Mouse (Mus musculus) brain, embryonic 14.5 days (tissue): ENCODE data around the gene Hif1an. TPM values are rescaled to one million over a fixed set of nuclear protein-coding genes. Genes with fewer than 3 reads are reported as not detected.

Experiments
- DNase-seq: peaks from one replicate; pipeline ENCODE4 v3.0.0-alpha.2; 2011; ENCODE audit warnings: low read depth
- CTCF ChIP-seq: fragments of 200-500 bp; IDR thresholded peaks from 2 replicates; pipeline ENCODE4 v1.5.1; 2012; ENCODE audit warnings: inconsistent platforms, mild to moderate bottlenecking, moderate library complexity, borderline replicate concordance; ENCODE audit not compliant: insufficient read depth, insufficient read length; ENCODE audit errors: extremely low read depth
- POLR2A ChIP-seq: fragments of 200-500 bp; IDR thresholded peaks from 2 replicates; pipeline ENCODE4 v1.6.1; 2012; ENCODE audit warnings: mild to moderate bottlenecking, inconsistent platforms, borderline replicate concordance; ENCODE audit not compliant: poor library complexity, insufficient read depth, insufficient read length, severe bottlenecking; ENCODE audit errors: extremely low read depth
- polyA plus RNA-seq: library from polyadenylated mRNA; depleted of rRNA; stranded (reverse); fragments of >200 nt; gene quantifications from 2 replicates; pipeline ENCODE4 v1.2.3, GENCODE M21; 2012; rRNA removed

The Hif1an gene
- polyA plus RNA-seq, 1 experiment: 29.5 TPM

GRCm38 (mm10) chr19:44578038-44578437 lies 15.4 kb downstream of the Hif1an start:
- TF ChIP-seq POLR2A: no peak
- no peak for DNase-seq

DNA sequence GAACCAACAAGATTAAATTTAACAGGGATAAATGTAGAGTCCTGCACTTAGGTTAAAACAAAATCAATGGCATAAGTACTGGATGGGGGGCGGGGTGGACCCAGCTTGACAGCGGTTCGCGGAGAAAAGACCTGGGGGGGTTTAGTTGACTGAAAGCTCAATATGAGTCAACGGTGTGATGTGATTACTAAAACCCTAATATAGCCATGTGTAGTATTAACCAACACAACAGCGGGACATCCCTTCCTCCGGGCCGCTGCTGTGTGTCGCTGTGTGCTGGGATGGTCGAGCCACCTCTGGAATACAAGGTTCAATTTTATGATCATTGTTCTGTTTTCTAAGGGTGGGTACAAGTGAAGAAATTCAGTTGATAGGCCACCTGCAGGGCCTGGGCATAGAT lies 19.5 kb downstream of the Hif1an start:
- TF ChIP-seq POLR2A: no peak
- TF ChIP-seq CTCF: no peak
- no peak for DNase-seq

- TF ChIP-seq CTCF: peak; percentile 100
- no peak for TF ChIP-seq POLR2A
- DNase-seq: peak; percentile 90
Observed at GRCm38 (mm10) chr19:44582638-44583309, 20.1 kb downstream of the Hif1an start.

DNA sequence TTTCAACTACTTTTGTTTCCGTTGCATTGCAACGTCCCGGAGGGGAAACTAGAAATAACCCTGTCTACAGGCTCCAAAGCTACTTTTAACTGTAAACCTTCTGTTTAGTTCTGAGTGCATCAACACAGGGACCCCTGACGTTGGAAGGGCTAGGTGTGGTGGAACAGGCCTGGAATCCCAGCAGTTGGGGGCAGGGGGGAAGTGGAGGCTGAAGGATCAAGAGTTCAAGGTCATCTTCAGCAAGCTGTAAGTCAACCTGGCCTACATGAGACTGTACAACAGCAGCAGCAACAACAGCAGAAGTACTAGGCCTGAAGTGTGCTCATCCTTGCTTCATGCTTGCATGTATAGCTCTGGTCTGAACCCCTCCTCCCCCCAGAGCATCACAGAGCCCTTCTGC lies 25.4 kb downstream of the Hif1an start:
- TF ChIP-seq CTCF (no peak), POLR2A (no peak)
- DNase-seq: no peak

DNA sequence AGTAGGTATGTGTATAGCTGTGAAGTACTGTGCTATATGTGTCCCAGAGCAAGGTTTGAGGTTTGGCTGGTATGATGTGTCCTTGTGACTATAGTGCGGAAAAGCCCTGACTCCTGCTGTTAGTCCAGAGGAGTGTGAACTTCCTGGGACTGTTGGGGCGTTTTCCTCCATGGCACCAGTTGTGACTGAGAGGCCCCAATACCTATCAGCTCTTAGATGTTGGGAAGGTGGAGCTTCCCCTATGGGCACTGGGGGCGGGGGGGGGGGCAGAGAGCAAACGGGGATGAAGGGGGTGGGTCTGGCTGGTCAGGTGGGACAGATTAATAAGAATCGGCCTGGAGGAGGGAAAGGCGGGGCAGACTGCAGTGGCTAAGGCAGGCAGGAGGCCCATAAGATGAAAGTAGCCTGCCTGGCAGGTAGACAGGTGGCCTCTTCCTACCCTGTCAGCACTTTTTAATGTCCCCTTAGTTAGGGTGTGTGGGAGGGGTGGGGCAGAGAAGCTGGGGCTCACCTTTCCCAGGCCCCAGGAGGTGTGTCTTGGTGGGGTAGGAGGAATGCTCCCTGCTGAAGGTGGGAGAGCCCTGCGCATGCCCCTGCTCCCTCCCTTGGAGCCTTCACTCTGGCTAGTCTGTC lies 27.1 kb downstream of the Hif1an start:
- no peak for TF ChIP-seq CTCF
- no peak for TF ChIP-seq POLR2A

DNA sequence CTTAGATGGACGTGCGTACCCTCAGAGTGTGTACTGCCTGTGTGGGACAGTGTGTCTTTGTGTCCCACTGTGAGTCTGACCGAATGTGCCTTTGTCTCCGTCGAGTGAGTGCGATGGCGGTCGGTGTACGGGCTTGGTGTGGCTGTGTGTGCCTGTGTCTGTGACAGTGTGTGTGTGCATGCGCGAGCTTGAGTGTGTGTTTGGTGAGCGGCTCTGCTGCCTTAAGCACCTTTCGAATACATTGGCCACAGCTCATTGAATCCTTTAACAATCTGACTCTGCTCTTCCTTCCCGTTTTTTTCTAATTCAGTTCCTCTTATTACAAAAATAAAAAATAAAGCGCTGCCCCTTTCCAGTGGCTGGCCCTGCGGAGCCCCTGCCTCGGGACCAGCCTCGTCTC lies 28.3 kb downstream of the Hif1an start:
- TF ChIP-seq CTCF: no peak
- DNase-seq: peak; percentile 12

More for the DNA sequence above, 27.1 kb downstream of the Hif1an start:
- DNase-seq: no peak

- TF ChIP-seq POLR2A: no peak
- TF ChIP-seq CTCF: no peak
- DNase-seq: peak; percentile 54
Observed at GRCm38 (mm10) chr19:44591638-44592037, 29.0 kb downstream of the Hif1an start.

- no peak for TF ChIP-seq POLR2A
- TF ChIP-seq CTCF: no peak
- DNase-seq: no peak
Observed at GRCm38 (mm10) chr19:44594180-44594579, 31.5 kb downstream of the Hif1an start.

DNA sequence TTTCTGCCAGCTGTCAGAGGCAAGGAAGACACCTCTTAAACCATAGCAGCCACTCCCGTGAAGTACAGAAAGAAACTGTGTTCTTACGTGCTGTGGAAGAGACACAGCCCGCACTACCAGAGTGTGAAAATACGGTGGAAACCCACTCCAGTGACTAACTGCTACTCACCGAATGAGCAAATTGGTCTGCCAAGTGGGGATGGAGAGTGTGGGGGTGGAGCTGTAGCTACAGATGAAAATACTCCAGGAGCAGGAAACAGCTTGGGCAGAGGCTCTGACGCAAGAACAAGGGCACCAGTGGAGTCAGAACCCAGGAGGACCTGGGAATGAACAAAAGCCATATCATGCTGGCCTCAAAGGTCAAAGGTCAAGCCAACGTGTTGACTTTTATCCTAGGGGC lies 55.5 kb downstream of the Hif1an start:
- no peak for TF ChIP-seq CTCF
- no peak for TF ChIP-seq POLR2A
- DNase-seq: no peak

Other genes with a start within 250 kb of the Hif1an start
- 0.19 and 0.30 TPM in 2 replicates for gene Scd4, start 229.8 kb upstream of the Hif1an start, polyA plus RNA-seq
- gene Scd1, start 155.0 kb upstream of the Hif1an start, polyA plus RNA-seq: 9.6 and 16.6 TPM in 2 replicates
- gene Wnt8b, start 69.4 kb upstream of the Hif1an start, polyA plus RNA-seq: 3.6 and 3.7 TPM in 2 replicates
- gene Sec31b, start 17.0 kb upstream of the Hif1an start, polyA plus RNA-seq: 0.42 and 0.72 TPM in 2 replicates
- gene Gm20538, start 10.0 kb upstream of the Hif1an start, polyA plus RNA-seq: not detected in 2 replicates
- 434 and 563 TPM in 2 replicates for gene Ndufb8, start 7.4 kb upstream of the Hif1an start, polyA plus RNA-seq
- 1.9 and 20.3 TPM in 2 replicates for gene Pax2, start 193.2 kb downstream of the Hif1an start, polyA plus RNA-seq